Mouse (Mus musculus): Measurements from ENCODE around the gene Pim3. TPM values are rescaled to one million over a fixed set of nuclear protein-coding genes. Genes with fewer than 3 reads are reported as not detected.

Gene Pim3
- total RNA-seq, 2 experiments from 2014 or later = 13.0 to 13.8 TPM

- no peak for ATAC-seq (replicated peaks; ENCODE audit: poor library complexity, severe bottlenecking)
Observed at GRCm38 (mm10) chr15:88906347-88906746, 44.4 kb downstream of the Pim3 start.

GRCm38 (mm10) chr15:88915046-88915445 is 53.1 kb downstream of the Pim3 start:
- no peak for ATAC-seq (replicated peaks; ENCODE audit: poor library complexity, severe bottlenecking)

Other genes with a start within 250 kb of the Pim3 start
- 40.9 and 53.1 TPM in 2 replicates for gene Brd1, start 128.0 kb upstream of the Pim3 start, total RNA-seq (2014; fragmentation: Nextera tagmentation)
- gene Brd1, start 128.0 kb upstream of the Pim3 start, total RNA-seq (2017) = 51.7 and 52.5 TPM in 2 replicates
- gene Zbed4, start 110.5 kb upstream of the Pim3 start, total RNA-seq (2014; fragmentation: Nextera tagmentation) = 62.1 and 73.2 TPM in 2 replicates
- 55.0 and 61.0 TPM in 2 replicates for gene Zbed4, start 110.5 kb upstream of the Pim3 start, total RNA-seq (2017)
- 12.9 and 14.2 TPM in 2 replicates for gene Alg12, start 42.9 kb upstream of the Pim3 start, total RNA-seq (2014; fragmentation: Nextera tagmentation)
- gene Alg12, start 42.9 kb upstream of the Pim3 start, total RNA-seq (2017) = 3.5 and 11.6 TPM in 2 replicates
- gene Creld2, start 42.5 kb upstream of the Pim3 start, total RNA-seq (2014; fragmentation: Nextera tagmentation) = 72.9 and 76.0 TPM in 2 replicates
- 138 and 139 TPM in 2 replicates for gene Creld2, start 42.5 kb upstream of the Pim3 start, total RNA-seq (2017)
- gene Ttll8, start 92.2 kb downstream of the Pim3 start, total RNA-seq (2014; fragmentation: Nextera tagmentation) = not detected in 2 replicates
- gene Ttll8, start 92.2 kb downstream of the Pim3 start, total RNA-seq (2017) = not detected in 2 replicates
- not detected in 2 replicates for gene Mlc1, start 116.8 kb downstream of the Pim3 start, total RNA-seq (2014; fragmentation: Nextera tagmentation)
- not detected in 2 replicates for gene Mlc1, start 116.8 kb downstream of the Pim3 start, total RNA-seq (2017)
- gene Mov10l1, start 120.7 kb downstream of the Pim3 start, total RNA-seq (2014; fragmentation: Nextera tagmentation) = not detected in 2 replicates
- not detected in 2 replicates for gene Mov10l1, start 120.7 kb downstream of the Pim3 start, total RNA-seq (2017)
- not detected in 2 replicates for gene Panx2, start 197.5 kb downstream of the Pim3 start, total RNA-seq (2014; fragmentation: Nextera tagmentation)
- not detected in 2 replicates for gene Panx2, start 197.5 kb downstream of the Pim3 start, total RNA-seq (2017)
- gene Trabd, start 212.9 kb downstream of the Pim3 start, total RNA-seq (2014; fragmentation: Nextera tagmentation) = 38.0 and 44.2 TPM in 2 replicates
- 36.9 and 39.8 TPM in 2 replicates for gene Trabd, start 212.9 kb downstream of the Pim3 start, total RNA-seq (2017)
- gene Selenoo, start 226.9 kb downstream of the Pim3 start, total RNA-seq (2014; fragmentation: Nextera tagmentation) = 11.6 and 21.8 TPM in 2 replicates
- gene Selenoo, start 226.9 kb downstream of the Pim3 start, total RNA-seq (2017) = 13.6 and 16.2 TPM in 2 replicates

Data from granulocyte monocyte progenitor cell, adult 5-6 weeks (primary cell).